Mouse (Mus musculus) erythroblast, embryonic 14.5 days (primary cell): ENCODE data around the gene Syne3.

Experiments
- GATA1 ChIP-seq: IDR thresholded peaks from 2 replicates; pipeline ENCODE4 v1.6.1; 2012; ENCODE audit warnings: low read length, inconsistent platforms, mixed read lengths
- TAL1 ChIP-seq: IDR thresholded peaks from 3 replicates; pipeline ENCODE4 v1.6.1; 2012; ENCODE audit warnings: low read length, inconsistent platforms, mixed read lengths

GRCm38 (mm10) chr12:104912990-104913389 lies 96.6 kb downstream of the Syne3 start:
- TF ChIP-seq TAL1 (no peak), GATA1 (no peak)
